Mouse (Mus musculus): Measurements from ENCODE around the gene Sp110. TPM values are rescaled to one million over a fixed set of nuclear protein-coding genes. Genes with fewer than 3 reads are reported as not detected.

Sp110 gene
- polyA plus RNA-seq, 1 experiment from 2014 or later: 1.4 TPM

Other genes with a start within 250 kb of the Sp110 start
- gene G530012D18Rik, start 23.1 kb downstream of the Sp110 start, polyA plus RNA-seq (2015; fragmentation: Nextera tagmentation; extraction: Ambion mirVana): not detected in 2 replicates
- 0.75 and 1.2 TPM in 2 replicates for gene Sp140, start 1.6 kb upstream of the Sp110 start, polyA plus RNA-seq (2015; fragmentation: Nextera tagmentation; extraction: Ambion mirVana)
- 0.94 and 1.1 TPM in 2 replicates for gene Sp100, start 51.2 kb upstream of the Sp110 start, polyA plus RNA-seq (2015; fragmentation: Nextera tagmentation; extraction: Ambion mirVana)
- gene A630001G21Rik, start 179.8 kb upstream of the Sp110 start, polyA plus RNA-seq (2015; fragmentation: Nextera tagmentation; extraction: Ambion mirVana): 1.0 and 1.4 TPM in 2 replicates
- gene Cab39, start 194.6 kb upstream of the Sp110 start, polyA plus RNA-seq (2015; fragmentation: Nextera tagmentation; extraction: Ambion mirVana): 28.1 and 28.5 TPM in 2 replicates

Data from limb, embryonic 13.5 days (tissue).